Mouse (Mus musculus) kidney, adult 2 months (tissue): ENCODE data around the gene Aamp. TPM values are rescaled to one million over a fixed set of nuclear protein-coding genes. Genes with fewer than 3 reads are reported as not detected.

Experiments
- DNase-seq: peaks from one replicate; pipeline ENCODE4 v3.0.0; 2021
- H3K27ac ChIP-seq: fragments of 200-500 bp; 2 replicates; pipeline ENCODE4 v1.5.1; 2012; ENCODE audit warnings: low read depth, low read length, control low read depth, inconsistent platforms; ENCODE audit not compliant: insufficient read depth
- H3K27me3 ChIP-seq: fragments of 200-500 bp; replicated peaks from 2 replicates; pipeline ENCODE4 v1.6.1; 2012; ENCODE audit warnings: mild to moderate bottlenecking, moderate library complexity, low read length, inconsistent platforms; ENCODE audit not compliant: control insufficient read depth, insufficient read depth
- H3K36me3 ChIP-seq: fragments of 200-500 bp; 2 replicates; pipeline ENCODE4 v1.6.1; 2012; ENCODE audit warnings: mild to moderate bottlenecking, moderate library complexity, low read length, inconsistent platforms; ENCODE audit not compliant: control insufficient read depth, insufficient read depth
- H3K4me1 ChIP-seq: fragments of 200-500 bp; 2 replicates; pipeline ENCODE4 v1.6.1; 2011; ENCODE audit warnings: low read length; ENCODE audit not compliant: control insufficient read depth, insufficient read depth
- H3K4me3 ChIP-seq: fragments of 200-500 bp; 2 replicates; pipeline ENCODE4 v1.5.1; 2011; ENCODE audit warnings: mild to moderate bottlenecking, low read depth, low read length, control low read depth; ENCODE audit not compliant: insufficient read depth
- CTCF ChIP-seq: fragments of 200-500 bp; conservative IDR thresholded peaks from 2 replicates; pipeline ENCODE4 v1.5.1; 2011; ENCODE audit warnings: low read depth, mild to moderate bottlenecking, control low read depth, low read length, moderate library complexity, mixed read lengths; ENCODE audit not compliant: insufficient read depth, insufficient read length
- POLR2A ChIP-seq: fragments of 200-500 bp; IDR thresholded peaks from one replicate; pipeline ENCODE4 v1.6.1; 2011; ENCODE audit warnings: low read depth, low read length, control low read depth
- WGBS: fragments of 180-500 bp; shearing (Covaris S2); methylation state at CpG from one replicate; pipeline ENCODE4 v1.1.7; 2018; 5-methylcytosine and 5-hydroxymethylcytosine counted together
- polyA plus RNA-seq: library from polyadenylated mRNA; depleted of rRNA; stranded (reverse); fragments of >200 nt; gene quantifications from 2 replicates; pipeline ENCODE4 v1.2.3, GENCODE M21; 2012

Aamp gene
- polyA plus RNA-seq, 1 experiment, result 217 TPM

DNA sequence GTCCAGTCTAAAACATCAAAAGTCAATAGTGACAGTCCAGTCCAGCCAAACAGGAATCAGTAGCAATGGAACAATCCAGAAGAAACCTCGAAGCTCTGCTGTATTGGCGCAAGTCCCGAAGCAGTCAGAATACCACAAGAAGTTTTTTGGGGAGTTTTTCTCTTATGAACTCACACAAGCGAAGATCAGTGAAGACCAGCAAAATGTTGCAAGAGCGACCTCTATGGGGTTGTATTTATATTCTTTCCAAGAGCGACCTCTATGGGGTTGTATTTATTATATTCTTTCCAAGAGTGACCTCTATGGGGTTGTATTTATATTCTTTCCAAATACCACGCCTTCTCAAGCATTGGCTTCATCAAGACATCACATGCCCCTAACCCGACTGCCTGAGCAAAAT, 15.8 kb downstream of the Aamp start:
- H3K36me3 ChIP-seq, result no peaks in the 10 kb centered on the region; the same call in 1 of the 2 replicates
- no peak for DNase-seq
- H3K4me3 ChIP-seq, result no peak overlapping the region
- 85% methylated on average over 8 of the region's 8 CpGs for WGBS
- TF ChIP-seq POLR2A (no peak), CTCF (no peak)
- no peaks in the 10 kb centered on the region for H3K27me3 ChIP-seq
- no peak overlapping the region for H3K27ac ChIP-seq
- H3K4me1 ChIP-seq, result no peaks in the 10 kb centered on the region

DNA sequence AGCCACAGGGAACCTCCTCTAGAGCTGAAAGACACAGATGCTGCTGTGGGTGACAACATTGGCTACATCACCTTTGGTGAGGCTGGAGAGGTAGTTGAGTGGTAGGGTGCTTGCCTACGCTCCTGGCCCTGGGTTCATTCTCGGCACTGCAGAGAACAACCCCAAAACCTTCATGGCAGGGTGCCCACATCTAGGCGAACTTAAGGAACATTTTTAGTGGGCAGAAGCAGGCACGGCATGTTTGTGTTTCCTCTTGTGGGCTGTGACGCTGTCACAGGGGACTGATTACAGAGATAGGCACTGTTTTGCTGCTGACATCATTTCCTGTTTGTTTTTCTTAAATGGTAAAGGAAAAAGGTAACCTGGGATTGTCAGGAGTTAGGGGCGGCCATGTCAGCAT, 22.0 kb downstream of the Aamp start:
- Histone ChIP-seq H3K4me1 (no peaks in the 10 kb centered on the region), H3K4me3 (no peak overlapping the region), H3K27ac (no peak overlapping the region), H3K27me3 (no peaks in the 10 kb centered on the region), H3K36me3 (peaks cover 6% of the 10 kb centered on the region; the same call in 1 of the 2 replicates)
- TF ChIP-seq CTCF, result no peak
- TF ChIP-seq POLR2A, result no peak
- 68% methylated on average over 6 of the region's 6 CpGs for WGBS
- no peak for DNase-seq

DNA sequence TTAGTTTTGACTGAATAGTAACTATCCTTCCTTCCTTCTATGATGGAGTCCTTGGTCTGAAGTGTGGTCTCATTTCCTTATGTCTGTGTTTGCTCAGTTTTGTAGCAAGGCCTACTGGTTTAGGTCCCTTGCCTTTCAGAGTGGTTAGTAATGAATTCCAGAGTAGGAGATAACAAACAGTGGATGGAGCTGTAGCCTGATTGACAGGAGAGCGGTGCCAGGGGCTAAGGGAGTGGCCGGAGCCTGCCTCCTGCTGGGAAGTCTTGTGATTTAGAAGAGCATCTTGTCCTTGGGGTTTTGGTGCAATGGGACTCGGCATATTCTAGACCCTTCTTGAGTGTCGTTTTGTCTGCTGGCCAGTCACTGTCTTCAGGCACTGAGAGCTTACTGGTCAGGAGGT, 27.8 kb downstream of the Aamp start:
- 84% methylated on average over 4 of the region's 4 CpGs for WGBS
- H3K4me1 ChIP-seq, result no peaks in the 10 kb centered on the region
- H3K27ac ChIP-seq, result no peak overlapping the region
- peaks cover 18% of the 10 kb centered on the region for H3K36me3 ChIP-seq
- H3K4me3 ChIP-seq, result no peak overlapping the region
- no peaks in the 10 kb centered on the region for H3K27me3 ChIP-seq
- TF ChIP-seq POLR2A, result no peak
- TF ChIP-seq CTCF, result no peak
- no peak for DNase-seq

DNA sequence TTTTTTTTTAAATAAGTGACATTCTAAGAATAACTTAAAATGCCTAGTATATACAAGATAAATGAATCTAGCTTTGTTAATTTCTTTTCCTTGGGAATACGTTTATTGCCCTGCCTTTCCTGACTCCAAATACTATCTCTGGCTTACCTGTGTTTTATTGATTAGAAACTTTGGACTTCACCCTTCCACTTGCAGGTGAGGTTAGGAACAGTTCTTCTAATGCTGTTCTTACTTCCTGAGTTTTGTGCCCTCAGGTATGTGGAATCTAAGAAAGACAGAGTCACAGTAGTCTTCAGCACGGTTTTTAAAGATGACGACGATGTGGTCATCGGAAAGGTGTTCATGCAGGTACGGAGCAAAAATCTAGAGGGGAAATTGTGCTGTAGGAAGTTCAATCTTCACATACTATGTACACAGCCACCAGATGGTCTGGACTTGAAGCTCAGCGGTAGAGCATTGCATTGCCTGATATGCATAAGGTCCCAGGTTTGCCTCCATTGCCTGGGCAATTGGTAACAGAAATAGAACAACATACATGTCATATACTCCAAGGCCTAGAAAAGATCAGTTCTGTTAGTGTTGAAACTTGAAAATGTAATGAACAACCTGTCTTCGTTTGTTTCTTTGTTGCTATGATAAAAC, 28.7 kb downstream of the Aamp start:
- DNase-seq, result no peak
- no peak overlapping the region for H3K27ac ChIP-seq
- no peaks in the 10 kb centered on the region for H3K4me1 ChIP-seq
- WGBS, result 95% methylated on average over 8 of the region's 8 CpGs
- no peak overlapping the region for H3K4me3 ChIP-seq
- TF ChIP-seq CTCF (no peak), POLR2A (no peak)
- H3K27me3 ChIP-seq, result no peaks in the 10 kb centered on the region
- H3K36me3 ChIP-seq, result peaks cover 21% of the 10 kb centered on the region

DNA sequence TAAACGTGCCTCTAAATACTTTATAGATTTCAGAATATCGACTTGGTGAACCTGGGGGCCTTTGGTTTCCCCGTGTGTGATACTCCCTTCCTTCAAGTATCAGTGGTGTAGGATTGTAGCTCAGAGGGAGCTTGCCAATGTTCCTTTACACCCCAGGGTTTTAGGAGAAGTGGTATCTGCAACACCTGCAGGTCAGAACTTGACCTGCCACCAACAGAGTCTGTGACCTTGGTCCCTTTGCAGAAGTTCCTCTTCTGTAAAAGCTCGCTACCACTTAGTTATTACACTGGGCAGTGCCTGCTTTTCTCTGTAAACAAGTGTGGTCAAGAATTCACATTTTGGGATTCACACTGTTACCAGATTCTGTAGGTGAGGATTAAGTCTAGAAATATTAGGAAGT, 34.4 kb downstream of the Aamp start:
- peak overlapping the region; percentile 100 for H3K27ac ChIP-seq
- H3K36me3 ChIP-seq, result peaks cover 14% of the 10 kb centered on the region
- WGBS, result 59% methylated on average over 4 of the region's 4 CpGs
- no peak for DNase-seq
- peaks cover 22% of the 10 kb centered on the region for H3K4me1 ChIP-seq
- H3K27me3 ChIP-seq, result no peaks in the 10 kb centered on the region
- H3K4me3 ChIP-seq, result no peak overlapping the region
- no peak for TF ChIP-seq POLR2A
- TF ChIP-seq CTCF, result no peak

DNA sequence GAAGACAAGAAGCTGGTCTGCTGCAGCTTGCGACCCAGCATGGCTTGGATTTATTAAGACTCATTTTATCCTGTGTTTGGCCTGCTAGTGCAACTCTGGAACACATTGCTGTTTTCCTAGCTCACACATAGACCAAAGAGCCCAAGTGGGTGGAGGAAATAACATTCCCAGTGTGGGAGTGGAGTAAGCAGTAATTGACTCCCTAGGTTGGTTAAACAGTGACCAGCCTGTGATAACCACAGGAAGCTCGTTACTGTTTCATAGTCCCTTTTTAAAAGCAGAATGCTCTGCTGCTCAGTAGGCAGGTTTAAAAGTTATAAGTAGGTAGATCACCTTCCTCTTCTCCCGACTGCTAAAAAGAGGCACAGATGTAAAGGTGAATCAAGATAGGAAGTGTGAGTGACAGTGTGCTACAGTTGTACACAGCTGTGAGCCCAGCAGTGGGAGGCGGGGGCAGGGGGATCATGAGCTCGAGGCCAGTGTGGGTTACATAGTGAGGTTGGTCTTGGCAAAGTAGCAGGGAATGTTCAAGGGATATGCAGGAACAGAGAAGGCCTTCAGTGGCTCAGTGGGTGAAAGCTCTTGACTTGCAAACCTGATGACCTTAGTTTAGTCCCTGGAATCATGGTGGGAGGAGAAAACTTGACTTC, 35.1 kb downstream of the Aamp start:
- Histone ChIP-seq H3K4me1 (peaks cover 22% of the 10 kb centered on the region), H3K27ac (peak overlapping the region; percentile 100), H3K27me3 (no peaks in the 10 kb centered on the region), H3K36me3 (peaks cover 14% of the 10 kb centered on the region), H3K4me3 (0 out of 2 replicates have a peak overlapping the region, but pooled peaks have one; percentile 9)
- DNase-seq, result peak; percentile 90
- WGBS, result 16% methylated on average over 5 of the region's 5 CpGs
- no peak for TF ChIP-seq CTCF
- TF ChIP-seq POLR2A, result no peak

DNA sequence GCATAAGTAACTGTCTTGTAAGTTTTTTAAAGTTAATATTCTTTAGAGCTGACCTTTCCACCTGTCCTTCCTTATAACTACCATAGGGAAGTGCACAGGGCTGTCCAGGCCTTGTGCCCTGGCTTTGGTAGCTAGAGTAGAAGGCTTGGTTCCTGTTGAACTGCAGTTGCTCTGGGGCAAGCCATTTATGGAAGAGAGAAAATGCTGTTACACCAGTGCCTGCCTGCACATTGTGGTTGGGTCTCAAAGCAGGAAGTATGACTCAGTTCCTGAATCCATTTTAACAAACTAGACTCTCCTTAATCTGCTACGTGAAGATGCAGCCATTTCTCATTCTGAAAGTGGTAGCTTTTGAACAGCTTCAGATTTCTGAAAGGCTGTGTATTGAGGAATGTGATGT, 35.7 kb downstream of the Aamp start:
- Histone ChIP-seq H3K4me1 (peaks cover 22% of the 10 kb centered on the region), H3K4me3 (no peak overlapping the region), H3K27ac (peak overlapping the region; percentile 100), H3K36me3 (peaks cover 14% of the 10 kb centered on the region), H3K27me3 (no peaks in the 10 kb centered on the region)
- WGBS, result 4% methylated on average over 1 of the region's 1 CpGs
- no peak for TF ChIP-seq CTCF
- no peak for TF ChIP-seq POLR2A
- DNase-seq, result peak; percentile 79

DNA sequence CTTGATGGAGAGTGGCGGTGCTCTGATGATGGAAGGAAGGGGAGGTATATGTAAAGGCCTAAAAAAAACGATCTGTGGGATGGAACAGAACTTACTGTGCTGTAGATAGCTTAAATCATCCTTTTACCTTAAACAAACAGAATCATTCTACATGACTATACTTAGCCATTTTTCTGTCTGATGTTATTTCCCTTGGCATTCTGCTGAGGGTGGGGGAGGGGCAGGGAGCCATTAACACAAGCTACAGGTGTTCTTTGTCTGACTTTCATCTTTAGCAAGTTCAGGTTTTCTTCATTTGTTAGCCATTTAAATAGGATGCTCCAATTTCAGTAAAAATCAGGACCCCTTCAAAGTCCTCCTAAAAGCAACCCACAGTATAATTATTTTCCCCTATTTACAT, 39.0 kb downstream of the Aamp start:
- Histone ChIP-seq H3K4me1 (peaks cover 21% of the 10 kb centered on the region), H3K36me3 (peaks cover 3% of the 10 kb centered on the region; the same call in 1 of the 2 replicates), H3K27ac (no peak overlapping the region), H3K27me3 (no peaks in the 10 kb centered on the region), H3K4me3 (no peak overlapping the region)
- TF ChIP-seq POLR2A (no peak), CTCF (no peak)
- 57% methylated on average over 2 of the region's 2 CpGs for WGBS
- DNase-seq, result no peak
